Mouse (Mus musculus) ZHBTc4 (cell line): Measurements from ENCODE around the gene Adap2.
"Not testable (repeated sequence)": the region's sequence is repeated elsewhere in the genome, so short reads cannot be mapped to it uniquely, and the experiment has no call there.

ENCODE experiments used
- DNase-seq: peaks from one replicate; pipeline ENCODE4 v3.0.0-alpha.2; 2011; ENCODE audit warnings: low read depth, low spot score

Adap2 gene

DNA sequence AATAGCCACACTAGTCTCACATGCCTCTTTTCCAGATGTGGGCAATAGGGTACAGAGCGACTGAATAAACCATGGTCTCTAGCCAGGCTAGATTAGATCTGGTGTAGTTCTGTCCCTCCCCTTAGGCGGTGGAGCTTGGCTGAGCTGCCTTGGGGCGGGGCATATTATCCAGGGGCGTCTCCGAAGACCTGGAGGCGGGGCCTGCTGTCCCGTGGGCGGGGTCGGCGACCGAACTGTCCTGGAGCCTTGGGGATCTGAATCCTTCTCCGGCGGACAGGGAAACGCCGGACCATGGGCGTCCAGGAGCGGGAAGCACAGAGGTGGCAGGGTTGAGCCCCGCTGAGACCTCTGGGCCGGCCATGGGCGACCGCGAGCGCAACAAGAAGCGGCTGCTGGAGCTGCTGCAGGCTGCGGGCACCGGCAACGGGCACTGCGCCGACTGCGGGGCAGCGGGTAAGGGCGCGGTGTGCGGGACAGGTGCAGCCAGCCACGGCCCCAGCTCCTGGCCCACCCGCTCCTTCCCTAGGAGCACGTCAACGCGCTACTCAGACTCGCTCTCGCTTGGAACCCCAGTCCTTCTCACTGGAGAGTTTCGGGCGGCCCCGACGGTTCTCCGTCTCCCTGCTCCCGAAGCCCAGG, at the start of gene Adap2:
Gene Adap2, plus strand, starts transcription at position 249 of the 639 bp plus-strand sequence.
- DNase-seq: peak; percentile 96

DNA sequence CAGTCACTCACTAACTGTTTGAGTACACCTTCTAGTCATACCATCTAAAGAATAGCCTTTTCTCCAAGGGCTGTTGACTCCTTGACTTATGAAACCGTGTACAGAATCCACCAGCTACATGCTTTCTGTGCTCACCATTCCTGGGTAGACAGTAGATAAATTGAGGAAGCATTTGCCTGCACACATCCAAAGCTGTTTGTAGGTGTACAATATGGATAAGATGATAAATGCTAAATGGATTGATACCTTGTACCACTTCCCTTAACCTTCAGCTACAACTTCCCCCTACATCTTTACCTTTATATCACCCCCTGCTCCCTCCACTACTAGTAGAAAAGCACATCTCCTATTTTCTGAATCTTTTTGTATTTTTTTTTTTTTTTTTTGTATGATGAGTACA, 49.5 kb upstream of the Adap2 start:
- no peak for DNase-seq

DNA sequence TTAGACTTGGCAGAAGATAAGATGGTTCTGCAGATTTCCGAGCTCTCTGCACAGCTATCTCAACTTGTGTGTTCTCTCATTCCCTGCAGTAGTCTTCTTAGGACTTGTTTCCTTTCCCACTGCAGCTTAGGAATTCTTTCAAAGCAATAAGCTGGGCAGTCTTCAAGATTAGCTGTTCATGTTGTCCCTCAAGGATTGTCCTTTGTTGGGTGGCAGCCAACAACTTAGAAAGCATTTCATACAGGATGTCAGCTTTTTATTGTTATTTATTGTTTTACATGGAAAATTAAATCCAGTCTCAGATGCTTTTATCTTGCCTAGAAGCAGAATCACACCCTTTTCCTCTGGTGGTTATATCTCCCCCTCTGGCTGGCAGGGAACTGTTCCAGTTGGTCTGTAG, 37.5 kb upstream of the Adap2 start:
- DNase-seq: no peak

DNA sequence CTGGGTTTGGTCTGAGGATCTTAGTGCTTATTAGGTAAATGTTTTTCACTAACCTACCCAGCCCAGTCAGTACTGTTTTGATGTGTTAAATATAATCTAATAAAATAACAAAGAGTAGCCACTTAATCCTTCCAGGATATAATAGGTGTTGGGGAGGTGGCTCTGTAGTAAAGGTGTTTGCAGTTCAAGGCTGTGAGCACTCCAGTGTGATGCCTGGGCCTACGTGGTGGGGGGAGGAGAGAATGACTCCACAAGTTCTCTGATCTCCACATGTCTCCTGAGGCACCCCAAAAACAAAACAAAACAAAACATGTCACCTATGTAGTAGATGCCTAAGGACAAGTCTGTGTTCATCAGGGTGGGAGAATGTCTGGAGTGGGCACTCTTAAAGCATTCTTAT, 21.9 kb upstream of the Adap2 start:
- DNase-seq: peak; percentile 90

DNA sequence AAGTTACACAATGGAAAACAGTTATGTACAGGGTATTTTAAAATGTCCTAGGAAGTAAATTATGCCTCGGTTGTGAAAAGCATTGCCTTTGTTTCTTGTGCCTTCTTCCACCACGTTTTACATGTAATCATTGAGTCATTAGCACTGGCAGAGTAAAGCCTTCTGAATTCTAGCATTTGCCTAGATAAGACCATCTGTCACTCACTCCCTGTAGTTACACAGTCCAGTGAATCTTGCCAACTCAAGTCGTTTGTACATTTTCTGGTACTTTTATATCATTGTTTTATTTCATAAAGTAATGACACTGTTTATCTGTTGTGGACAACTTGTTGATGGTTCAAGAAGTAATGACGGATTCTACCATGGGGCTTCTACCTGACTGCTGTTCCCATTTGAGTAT, 19.2 kb upstream of the Adap2 start:
- DNase-seq: no peak

DNA sequence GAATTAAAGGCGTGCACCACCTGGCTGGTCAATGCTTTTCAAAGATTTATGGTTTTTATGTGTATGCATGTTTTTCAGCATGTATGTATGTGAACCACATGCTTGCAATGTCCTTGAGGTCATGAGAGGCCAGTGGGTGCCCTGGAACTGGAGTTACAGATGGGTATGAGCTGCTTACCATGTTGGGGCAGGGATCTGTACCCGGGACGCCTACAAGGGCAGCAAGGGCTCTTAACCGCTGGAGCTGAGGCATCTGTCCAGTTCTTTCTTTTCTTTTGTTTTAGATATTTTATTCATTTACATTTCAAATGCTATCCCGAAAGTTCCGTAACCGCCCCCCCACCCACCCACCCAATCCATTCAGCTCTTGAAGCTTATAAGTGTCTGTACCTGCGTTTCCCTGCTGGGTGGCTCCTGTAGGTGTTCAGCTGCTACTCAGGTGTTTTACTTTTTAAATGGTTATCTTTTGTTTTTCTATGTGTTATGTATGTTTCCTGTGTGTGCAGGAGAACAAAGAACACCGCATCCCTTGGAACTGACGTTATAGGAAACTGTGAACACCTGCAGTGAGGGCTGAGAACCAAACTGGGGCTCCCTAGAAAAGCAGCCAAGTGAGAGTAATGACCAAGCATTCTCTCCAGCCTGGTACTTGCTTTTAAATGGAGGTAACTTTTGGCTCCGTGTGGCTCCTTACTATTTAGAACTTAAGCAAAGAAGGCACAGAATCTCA, 17.8 kb upstream of the Adap2 start:
- peak; percentile 68 for DNase-seq

DNA sequence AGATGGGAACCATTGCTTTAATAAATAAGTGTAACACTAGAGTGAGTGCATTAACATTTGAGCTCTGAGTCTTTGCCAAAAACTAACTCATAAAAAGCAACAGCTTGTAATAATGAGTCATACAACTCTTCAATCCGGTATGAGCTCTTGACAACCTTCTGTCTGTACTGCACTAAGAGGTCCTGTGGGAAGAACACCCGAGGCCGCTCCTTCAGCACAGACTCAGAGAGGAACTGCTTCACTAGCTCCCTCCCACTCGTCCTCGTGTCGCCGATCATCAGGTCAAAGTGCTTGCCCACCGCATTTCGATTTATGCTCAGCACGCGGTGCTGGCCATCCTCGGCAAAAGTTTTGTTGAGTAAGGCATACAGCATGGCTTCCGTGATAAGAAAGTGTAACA, 17.1 kb upstream of the Adap2 start:
- peak; percentile 48 for DNase-seq

DNA sequence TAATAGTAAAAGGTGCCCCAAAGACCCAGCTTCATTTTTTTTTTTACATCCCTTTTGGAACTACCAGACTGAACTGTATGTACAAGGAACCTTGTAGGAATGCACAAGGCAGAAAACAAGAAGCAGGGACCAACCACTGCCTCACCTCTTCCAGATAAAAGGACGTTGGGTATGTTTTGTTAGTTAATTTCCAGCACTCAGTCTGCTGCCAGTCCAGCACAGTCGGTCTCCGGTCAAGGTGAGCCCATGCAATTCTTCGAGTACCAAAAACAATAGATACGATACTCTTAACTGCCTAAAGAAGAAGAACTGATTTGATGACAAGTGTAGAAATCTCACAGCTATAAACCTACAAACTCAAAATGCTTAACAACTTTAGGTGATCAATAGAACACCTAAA, 16.1 kb upstream of the Adap2 start:
- peak; percentile 78 for DNase-seq

DNA sequence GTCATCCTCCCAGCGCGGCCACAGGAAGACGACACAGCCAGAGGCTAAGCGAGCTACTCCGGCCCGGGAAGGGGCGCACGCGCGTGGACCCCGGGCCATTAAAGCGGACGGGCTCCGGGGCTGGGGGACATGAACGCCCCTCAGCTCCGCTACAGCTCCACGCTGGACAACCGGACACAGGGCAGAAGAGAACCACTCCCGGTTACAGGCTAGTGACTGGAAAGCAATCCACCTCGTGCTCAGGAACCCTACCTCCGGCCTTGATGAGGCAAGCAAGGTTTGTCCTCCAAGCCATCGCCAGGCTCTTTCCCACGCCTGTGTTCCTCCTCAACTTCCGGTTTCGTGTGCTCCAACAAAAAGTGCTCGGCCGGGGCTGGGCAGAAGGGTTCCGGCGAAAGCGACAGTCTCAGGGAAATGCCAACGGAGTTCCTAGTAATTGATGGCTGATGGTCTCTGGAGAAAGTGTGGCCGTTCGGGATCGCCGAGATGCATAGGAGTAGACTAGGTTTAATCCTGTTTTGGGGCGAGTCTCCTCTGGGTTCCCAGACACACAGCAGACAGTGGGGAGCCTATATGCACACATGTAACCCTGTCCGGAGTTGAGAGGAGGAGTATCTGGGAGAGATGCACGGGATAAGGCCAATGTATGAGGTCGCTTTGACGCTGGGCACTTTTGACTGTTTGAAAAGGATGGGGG, 11.9 kb upstream of the Adap2 start, which contains the start of gene Tefm:
Gene Tefm, minus strand, starts transcription at position 351 of the 697 bp plus-strand sequence.
- DNase-seq: peak; percentile 95

DNA sequence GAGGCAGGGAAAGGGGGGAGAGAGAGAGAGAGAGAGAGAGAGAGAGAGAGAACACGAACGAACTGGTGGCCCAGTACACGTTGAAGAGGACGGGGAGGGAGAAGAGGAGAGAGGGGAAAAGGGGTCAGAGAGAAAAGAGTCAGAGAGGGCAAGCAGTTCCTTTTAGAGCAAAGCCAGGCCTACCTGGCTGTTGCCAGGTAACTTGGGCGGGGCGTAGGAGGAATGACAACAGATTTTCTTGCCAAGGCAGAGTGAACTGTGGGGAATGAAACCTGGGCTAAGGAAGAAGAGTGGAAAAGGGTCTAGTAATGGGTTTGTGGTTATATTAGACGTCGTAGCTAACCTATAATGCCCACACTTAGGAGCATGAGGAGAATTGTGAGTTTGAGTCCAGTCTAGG, 11.0 kb upstream of the Adap2 start:
- peak; percentile 55 for DNase-seq

DNA sequence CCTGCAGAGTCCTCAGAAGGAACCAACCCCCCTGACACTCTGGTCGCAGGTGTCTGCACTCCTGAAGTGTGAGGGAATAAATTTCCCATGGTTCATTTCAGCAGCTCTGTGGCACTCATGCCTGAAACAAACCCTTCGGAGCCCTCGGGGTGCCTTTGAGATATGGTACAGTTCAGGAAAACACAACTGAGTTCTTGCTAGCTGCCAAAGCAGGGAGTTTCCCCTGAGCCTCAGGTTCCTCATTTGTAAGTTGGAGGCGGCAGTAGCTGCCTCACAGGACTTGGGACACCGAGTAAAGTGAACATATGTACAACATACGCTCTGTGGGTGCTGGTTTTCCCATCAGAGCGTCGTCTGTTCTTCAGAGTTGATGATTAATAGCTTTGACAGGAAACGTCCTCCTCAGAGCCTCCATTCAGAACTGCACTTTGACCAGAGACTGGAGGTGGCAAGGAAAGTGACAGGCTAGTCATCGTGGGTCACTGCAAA, 8.1 kb upstream of the Adap2 start:
- DNase-seq: no peak

DNA sequence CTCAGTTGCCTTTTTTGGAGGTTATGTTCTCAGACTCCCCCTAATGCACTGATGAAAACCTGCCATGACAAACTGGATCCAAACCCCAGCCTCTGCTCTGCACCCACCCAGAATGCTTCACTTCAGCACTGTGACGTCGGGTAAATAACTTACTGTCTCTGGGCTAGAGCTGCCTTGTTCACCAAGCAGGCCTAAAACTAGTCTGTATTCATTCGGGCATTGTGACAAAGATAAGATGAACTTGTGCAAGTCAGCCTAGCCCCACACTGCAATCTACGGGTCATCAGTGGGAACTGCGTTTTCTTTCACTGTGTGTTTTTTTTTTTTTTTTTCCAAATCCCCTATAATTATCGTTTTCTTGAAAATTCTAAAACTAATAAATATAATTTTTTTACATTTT, 6.2 kb upstream of the Adap2 start:
- DNase-seq: no peak

DNA sequence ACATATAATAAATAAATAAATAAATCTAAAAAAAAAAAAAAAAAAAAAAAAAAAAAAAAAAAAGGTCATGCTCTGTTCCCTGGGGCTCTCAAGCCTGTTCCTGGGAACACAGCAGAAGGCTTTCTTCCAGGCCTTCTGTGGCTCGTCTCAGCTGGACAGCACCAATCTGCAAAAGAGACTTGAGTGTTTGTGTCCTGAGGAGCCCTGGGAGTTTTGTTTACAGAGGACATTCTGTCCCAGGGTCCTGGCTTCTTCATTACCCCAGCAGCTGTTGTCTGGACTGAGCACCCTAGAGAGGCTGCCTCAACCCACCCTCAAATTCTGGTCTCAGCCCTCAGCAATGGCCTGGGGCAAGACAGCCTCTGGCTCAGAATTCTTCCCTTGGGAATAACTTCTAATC, 5.6 kb upstream of the Adap2 start:
- no peak for DNase-seq

DNA sequence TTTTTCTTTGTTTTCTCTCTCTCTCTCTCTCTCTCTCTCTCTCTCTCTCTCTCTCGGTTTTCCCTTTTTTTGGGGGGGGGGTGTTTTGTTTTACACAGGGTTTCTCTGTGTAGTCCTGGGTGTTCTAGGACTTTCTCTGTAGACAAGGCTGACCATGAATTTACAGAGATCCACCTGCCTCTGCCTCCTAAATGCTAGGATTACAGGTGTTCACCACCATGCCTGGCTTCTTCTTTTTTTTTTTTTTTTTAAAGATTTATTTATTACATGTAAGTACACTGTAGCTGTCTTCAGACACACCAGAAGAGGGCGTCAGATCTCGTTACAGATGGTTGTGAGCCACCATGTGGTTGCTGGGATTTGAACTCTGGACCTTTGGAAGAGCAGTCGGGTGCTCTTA, 4.9 kb upstream of the Adap2 start:
- not testable (repeated sequence) for DNase-seq

DNA sequence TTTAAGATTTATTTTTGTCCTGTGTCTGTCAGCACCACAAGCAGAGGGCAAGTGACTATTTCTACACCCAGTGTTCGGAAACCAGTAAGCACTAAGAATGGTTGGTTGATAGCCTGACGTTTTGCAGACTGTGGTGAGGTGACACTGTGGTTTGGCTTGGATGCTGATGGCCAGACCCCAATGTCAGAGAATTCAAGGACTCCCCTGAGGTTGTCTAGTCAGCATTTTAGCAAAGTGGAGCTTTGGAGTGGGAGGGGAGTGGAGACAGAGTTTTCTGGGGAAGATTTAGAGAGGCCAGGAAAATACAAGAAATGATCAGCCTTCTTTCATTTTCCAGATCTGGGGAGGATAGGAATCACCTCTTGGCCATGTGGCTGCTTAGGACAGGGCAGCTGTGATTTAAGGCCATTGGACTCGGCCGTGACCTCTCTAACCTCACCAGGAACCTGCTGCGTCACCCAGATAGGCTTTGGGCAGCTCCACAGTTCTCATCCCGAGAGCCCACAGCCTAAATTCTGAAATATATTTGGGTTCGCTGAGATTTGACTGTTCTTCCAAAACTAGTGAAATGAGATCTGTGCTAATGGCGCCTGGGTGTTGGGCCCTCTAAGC, 4.4 kb upstream of the Adap2 start:
- DNase-seq: no peak

DNA sequence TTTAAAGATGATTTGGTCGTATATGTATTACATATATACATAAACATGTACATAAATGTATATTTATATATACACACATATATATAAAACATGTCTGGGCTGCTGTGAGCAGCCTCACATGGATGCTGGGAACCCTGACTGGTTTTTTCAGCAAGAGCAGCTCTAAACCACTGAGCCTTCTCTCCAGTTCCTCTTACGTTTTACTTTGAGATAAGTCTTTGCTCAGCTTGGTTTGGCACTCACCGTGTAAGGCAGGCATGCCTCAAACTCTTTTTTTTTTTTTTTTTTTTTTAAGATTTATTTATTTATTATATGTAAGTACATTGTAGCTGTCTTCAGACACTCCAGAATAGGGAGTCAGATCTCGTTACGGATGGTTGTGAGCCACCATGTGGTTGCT, 3.3 kb upstream of the Adap2 start:
- no peak for DNase-seq

DNA sequence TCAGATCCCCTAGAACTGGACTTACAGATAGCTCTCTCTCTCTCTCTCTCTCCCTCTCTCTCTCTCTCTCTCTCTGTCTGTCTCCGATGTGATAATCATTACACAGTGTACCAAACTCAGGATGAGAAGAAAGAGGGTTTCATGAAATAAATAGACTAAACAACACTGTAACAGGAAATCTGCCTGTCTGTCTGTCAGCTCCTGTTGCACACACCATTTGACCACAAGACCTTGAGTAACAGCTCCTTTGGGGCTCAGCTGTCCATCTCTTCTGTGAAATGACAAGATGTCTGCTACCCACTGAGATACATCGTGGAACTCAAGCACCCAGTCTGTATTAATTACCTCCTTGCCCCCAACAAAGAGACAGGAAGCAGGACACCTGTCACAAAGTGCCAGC, 2.4 kb upstream of the Adap2 start:
- no peak for DNase-seq

DNA sequence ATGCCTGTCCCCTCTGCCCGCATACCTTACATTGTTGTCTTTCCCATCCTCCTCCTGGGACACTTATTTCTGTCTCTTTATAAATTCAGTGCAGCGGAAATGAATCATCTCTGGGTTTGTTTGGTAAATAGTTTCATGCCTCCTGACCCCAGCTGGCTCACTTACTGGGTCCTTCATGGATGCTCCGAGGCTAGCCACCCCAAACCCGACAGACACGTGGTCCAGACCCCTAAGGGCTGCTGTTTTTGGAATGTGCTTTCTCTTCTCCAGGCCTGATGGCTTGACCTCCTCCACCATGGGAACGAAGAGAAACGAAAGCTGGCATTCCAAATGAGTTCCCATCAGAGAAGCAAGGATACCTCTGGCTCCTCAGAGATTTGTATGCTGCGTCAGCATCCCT, 1.5 kb upstream of the Adap2 start:
- DNase-seq: no peak

DNA sequence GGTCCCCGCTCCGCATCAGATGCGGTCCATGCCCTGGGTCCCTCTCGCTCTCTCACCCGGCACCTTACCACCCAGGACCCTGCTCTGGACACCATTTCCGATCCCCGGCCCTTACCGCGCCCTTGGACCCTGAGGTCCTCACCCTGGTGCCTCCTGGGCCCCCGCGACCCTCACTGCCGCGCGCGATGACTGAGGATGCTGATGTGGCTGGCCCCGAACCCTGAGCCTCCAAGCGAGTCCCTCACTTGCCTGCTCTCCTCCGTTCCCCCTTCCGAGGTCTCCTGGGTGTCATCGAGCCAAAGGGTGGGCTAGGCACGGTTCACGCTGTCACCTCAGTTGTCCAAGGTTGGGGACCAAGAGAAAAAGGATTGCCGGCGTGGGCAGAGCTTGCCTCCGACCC, 596 bp downstream of the Adap2 start:
- DNase-seq: no peak

DNA sequence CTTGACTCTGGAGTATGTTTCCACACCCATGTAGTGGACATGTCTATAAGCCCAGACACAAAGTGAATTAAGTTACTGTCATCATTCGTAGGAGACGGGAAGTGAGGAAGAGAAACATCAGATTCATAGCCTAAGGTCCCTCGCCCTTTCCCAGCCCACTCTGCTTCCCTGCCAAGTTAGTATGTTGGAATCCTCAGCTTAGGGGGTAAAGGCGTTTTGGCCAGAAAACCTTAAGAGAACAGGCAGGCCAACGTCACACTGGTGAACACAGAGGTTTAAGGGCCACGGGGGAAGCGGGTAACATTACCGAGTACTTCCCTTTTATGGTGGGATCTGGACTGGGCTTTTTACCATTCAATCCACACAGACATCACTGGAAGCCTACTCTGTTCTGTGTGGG, 1.6 kb downstream of the Adap2 start:
- DNase-seq: no peak

DNA sequence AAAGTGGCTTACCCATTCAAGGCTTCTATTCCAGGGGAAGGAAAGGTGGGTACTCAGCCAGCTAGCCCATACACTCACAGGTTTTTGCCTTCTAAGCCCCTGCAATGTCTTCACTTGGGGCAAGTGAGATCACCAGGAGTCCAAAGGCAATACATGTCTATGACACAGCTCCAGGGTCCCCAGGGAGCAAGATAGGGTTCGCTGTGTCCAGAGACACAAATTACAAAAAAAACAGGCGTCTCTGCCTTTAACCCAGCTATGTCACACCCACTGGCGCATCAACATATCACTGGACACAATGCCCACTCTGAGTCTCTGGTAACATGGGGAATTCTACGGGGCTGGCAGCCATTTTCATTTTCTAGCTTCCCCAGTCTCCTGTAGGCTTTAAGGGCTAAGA, 2.1 kb downstream of the Adap2 start:
- no peak for DNase-seq

DNA sequence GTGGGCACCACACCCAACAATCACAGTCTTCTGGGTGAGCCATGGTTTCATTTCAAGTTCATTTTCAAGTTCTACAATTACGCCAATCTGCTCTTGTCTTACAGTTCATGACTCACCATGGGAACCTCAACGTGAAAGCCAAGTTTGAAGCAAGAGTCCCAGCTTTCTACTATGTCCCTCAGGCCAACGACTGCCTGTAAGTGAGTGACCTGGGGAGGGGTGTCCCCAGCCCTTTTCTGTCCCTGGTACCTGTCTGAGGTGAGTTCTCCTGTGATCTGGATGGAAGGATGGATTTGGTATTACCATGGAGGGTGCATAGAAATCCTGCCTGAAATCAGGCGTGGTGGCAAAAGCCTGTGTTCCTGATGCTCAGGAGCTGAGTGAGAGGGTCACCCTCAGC, 2.9 kb downstream of the Adap2 start:
- DNase-seq: no peak
